Mouse (Mus musculus): ENCODE measurements at regions not wholly inside any gene's neighbourhood (a gene's known extent, or its start where the extent isn't known, plus 50 kb on each side); places are given as distances from the start of the nearest gene placed in this dataset.

DNA sequence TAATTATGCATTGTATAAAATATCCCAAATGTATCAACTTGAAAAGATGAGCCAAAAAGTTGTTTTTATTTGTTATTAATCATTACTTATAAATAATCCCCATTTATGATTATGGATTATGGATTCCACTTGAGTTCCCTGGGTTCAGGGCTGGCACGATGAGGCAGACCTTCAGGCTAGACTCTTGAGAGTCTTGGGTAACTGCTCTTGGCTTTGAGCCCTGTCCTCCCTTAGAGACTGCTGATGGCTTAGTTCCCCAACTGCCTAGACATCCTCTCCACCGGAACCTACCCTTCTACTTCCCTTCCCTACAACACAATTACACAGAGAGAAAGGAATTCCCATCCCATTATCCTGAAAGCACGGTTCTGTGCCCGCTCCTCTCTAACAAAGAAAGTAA, 466.3 kb upstream of the Gm6657 start:
- TF ChIP-seq MAX (IDR thresholded peaks at IDR 0.05) (no peak), CTCF (IDR thresholded peaks at IDR 0.05; ENCODE audit: control insufficient read depth, insufficient read depth, insufficient read length) (no peak), CEBPB (IDR thresholded peaks at IDR 0.05; ENCODE audit: low read depth) (no peak), USF1 (IDR thresholded peaks at IDR 0.05; ENCODE audit: low read depth) (no peak), MYOG (IDR thresholded peaks at IDR 0.05; ENCODE audit: control insufficient read depth, extremely low read depth, insufficient read length) (no peak)
